Mouse (Mus musculus): ENCODE measurements around the gene Col23a1. TPM values are rescaled to one million over a fixed set of nuclear protein-coding genes. Genes with fewer than 3 reads are reported as not detected.

Gene Col23a1
- total and polyA plus RNA-seq, 3 experiments = 1.1 to 1.7 (median 1.3) TPM

GRCm38 (mm10) chr11:51513019-51513418 is 223.3 kb downstream of the Col23a1 start:
- Histone ChIP-seq H3K4me3 (no peak overlapping the region), H3K36me3 (ENCODE audit: control insufficient read depth, insufficient read depth, low read length) (no peaks in the 10 kb centered on the region), H3K9ac (ENCODE audit: low read depth, low read length) (no peak overlapping the region), H3K79me2 (replicated peaks; ENCODE audit: control insufficient read depth, insufficient read depth, low read length) (no peaks in the 10 kb centered on the region), H3K4me1 (ENCODE audit: control insufficient read depth, insufficient read depth, low read length) (no peaks in the 10 kb centered on the region), H3K27me3 (ENCODE audit: control insufficient read depth, insufficient read depth, low read length) (no peaks in the 10 kb centered on the region), H3K27ac (no peak overlapping the region)
- WGBS = 64% methylated on average over 6 of the region's 6 CpGs
- intact Hi-C loops (cut with DNase I) = no loop called here
- TF ChIP-seq CTCF (IDR thresholded peaks at IDR 0.05) (no peak), EP300 (IDR thresholded peaks at IDR 0.05; ENCODE audit: insufficient read depth, low read depth, low read length) (no peak), POLR2A (IDR thresholded peaks at IDR 0.05; ENCODE audit: insufficient read depth, low read depth, low read length) (no peak)
- DNase-seq = no peak

GRCm38 (mm10) chr11:51515346-51515745 is 225.6 kb downstream of the Col23a1 start:
- H3K27me3 ChIP-seq (ENCODE audit: control insufficient read depth, insufficient read depth, low read length) = no peaks in the 10 kb centered on the region
- H3K4me3 ChIP-seq = no peak overlapping the region
- DNase-seq = no peak
- no peak overlapping the region for H3K9ac ChIP-seq (ENCODE audit: low read depth, low read length)
- no peak overlapping the region for H3K27ac ChIP-seq
- no peaks in the 10 kb centered on the region for H3K79me2 ChIP-seq (replicated peaks; ENCODE audit: control insufficient read depth, insufficient read depth, low read length)
- no peaks in the 10 kb centered on the region for H3K36me3 ChIP-seq (ENCODE audit: control insufficient read depth, insufficient read depth, low read length)
- TF ChIP-seq POLR2A (IDR thresholded peaks at IDR 0.05; ENCODE audit: insufficient read depth, low read depth, low read length) = no peak
- no peak for TF ChIP-seq EP300 (IDR thresholded peaks at IDR 0.05; ENCODE audit: insufficient read depth, low read depth, low read length)
- TF ChIP-seq CTCF (IDR thresholded peaks at IDR 0.05) = no peak
- 89% methylated on average over 11 of the region's 11 CpGs for WGBS
- H3K4me1 ChIP-seq (ENCODE audit: control insufficient read depth, insufficient read depth, low read length) = no peaks in the 10 kb centered on the region
- intact Hi-C loops (cut with DNase I) = no loop called here

- no peak for TF ChIP-seq EP300 (IDR thresholded peaks at IDR 0.05; ENCODE audit: insufficient read depth, low read depth, low read length)
- TF ChIP-seq CTCF (IDR thresholded peaks at IDR 0.05) = 0 out of 2 replicates have a peak, but pooled peaks have one; percentile 3
- intact Hi-C loops (cut with DNase I) = no loop called here
- Histone ChIP-seq H3K36me3 (ENCODE audit: control insufficient read depth, insufficient read depth, low read length) (no peaks in the 10 kb centered on the region), H3K27me3 (ENCODE audit: control insufficient read depth, insufficient read depth, low read length) (no peaks in the 10 kb centered on the region), H3K27ac (no peak overlapping the region), H3K79me2 (replicated peaks; ENCODE audit: control insufficient read depth, insufficient read depth, low read length) (no peaks in the 10 kb centered on the region), H3K4me3 (no peak overlapping the region), H3K9ac (ENCODE audit: low read depth, low read length) (no peak overlapping the region), H3K4me1 (ENCODE audit: control insufficient read depth, insufficient read depth, low read length) (no peaks in the 10 kb centered on the region)
- no peak for DNase-seq
- WGBS = 97% methylated on average over 3 of the region's 3 CpGs
Observed at GRCm38 (mm10) chr11:51518100-51518499, 228.4 kb downstream of the Col23a1 start.

- Histone ChIP-seq H3K27me3 (ENCODE audit: control insufficient read depth, insufficient read depth, low read length) (no peaks in the 10 kb centered on the region), H3K27ac (no peak overlapping the region), H3K79me2 (replicated peaks; ENCODE audit: control insufficient read depth, insufficient read depth, low read length) (no peaks in the 10 kb centered on the region), H3K4me1 (ENCODE audit: control insufficient read depth, insufficient read depth, low read length) (no peaks in the 10 kb centered on the region), H3K9ac (ENCODE audit: low read depth, low read length) (no peak overlapping the region), H3K36me3 (ENCODE audit: control insufficient read depth, insufficient read depth, low read length) (no peaks in the 10 kb centered on the region), H3K4me3 (no peak overlapping the region)
- DNase-seq = no peak
- intact Hi-C loops (cut with DNase I) = no loop called here
- 66% methylated on average over 6 of the region's 6 CpGs for WGBS
- no peak for TF ChIP-seq CTCF (IDR thresholded peaks at IDR 0.05)
- TF ChIP-seq EP300 (IDR thresholded peaks at IDR 0.05; ENCODE audit: insufficient read depth, low read depth, low read length) = no peak
- TF ChIP-seq POLR2A (IDR thresholded peaks at IDR 0.05; ENCODE audit: insufficient read depth, low read depth, low read length) = no peak
Observed at GRCm38 (mm10) chr11:51518585-51518984, 228.9 kb downstream of the Col23a1 start.

- H3K27me3 ChIP-seq (ENCODE audit: control insufficient read depth, insufficient read depth, low read length) = no peaks in the 10 kb centered on the region
- H3K9ac ChIP-seq (ENCODE audit: low read depth, low read length) = no peak overlapping the region
- H3K4me3 ChIP-seq = no peak overlapping the region
- WGBS = 41% methylated on average over 3 of the region's 3 CpGs
- no peaks in the 10 kb centered on the region for H3K36me3 ChIP-seq (ENCODE audit: control insufficient read depth, insufficient read depth, low read length)
- no peak overlapping the region for H3K27ac ChIP-seq
- intact Hi-C loops (cut with DNase I) = no loop called here
- DNase-seq = no peak
- no peaks in the 10 kb centered on the region for H3K79me2 ChIP-seq (replicated peaks; ENCODE audit: control insufficient read depth, insufficient read depth, low read length)
- TF ChIP-seq CTCF (IDR thresholded peaks at IDR 0.05) = no peak
- no peak for TF ChIP-seq EP300 (IDR thresholded peaks at IDR 0.05; ENCODE audit: insufficient read depth, low read depth, low read length)
- no peak for TF ChIP-seq POLR2A (IDR thresholded peaks at IDR 0.05; ENCODE audit: insufficient read depth, low read depth, low read length)
- no peaks in the 10 kb centered on the region for H3K4me1 ChIP-seq (ENCODE audit: control insufficient read depth, insufficient read depth, low read length)
Observed at GRCm38 (mm10) chr11:51521440-51521839, 231.7 kb downstream of the Col23a1 start.

GRCm38 (mm10) chr11:51523215-51523614 is 233.5 kb downstream of the Col23a1 start:
- intact Hi-C loops (cut with DNase I) = no loop called here
- Histone ChIP-seq H3K79me2 (replicated peaks; ENCODE audit: control insufficient read depth, insufficient read depth, low read length) (no peaks in the 10 kb centered on the region), H3K27ac (no peak overlapping the region), H3K27me3 (ENCODE audit: control insufficient read depth, insufficient read depth, low read length) (no peaks in the 10 kb centered on the region), H3K9ac (ENCODE audit: low read depth, low read length) (no peak overlapping the region), H3K4me3 (no peak overlapping the region), H3K36me3 (ENCODE audit: control insufficient read depth, insufficient read depth, low read length) (no peaks in the 10 kb centered on the region), H3K4me1 (ENCODE audit: control insufficient read depth, insufficient read depth, low read length) (no peaks in the 10 kb centered on the region)
- no peak for DNase-seq
- TF ChIP-seq CTCF (IDR thresholded peaks at IDR 0.05) = no peak
- no peak for TF ChIP-seq EP300 (IDR thresholded peaks at IDR 0.05; ENCODE audit: insufficient read depth, low read depth, low read length)
- no peak for TF ChIP-seq POLR2A (IDR thresholded peaks at IDR 0.05; ENCODE audit: insufficient read depth, low read depth, low read length)

Measured in heart, adult 2 months (tissue).